Mouse (Mus musculus) hindlimb bud, embryonic 11.5 days (tissue): Measurements from ENCODE around the gene Cldn34a.
"Not testable (repeated sequence)": the region's sequence is repeated elsewhere in the genome, so short reads cannot be mapped to it uniquely, and the experiment has no call there.

Experiments used
- DNase-seq: peaks from one replicate; pipeline ENCODE4 v3.0.0-alpha.2; 2012; ENCODE audit warnings: low read depth, low spot score; ENCODE audit errors: extremely low spot score

Cldn34a gene

DNA sequence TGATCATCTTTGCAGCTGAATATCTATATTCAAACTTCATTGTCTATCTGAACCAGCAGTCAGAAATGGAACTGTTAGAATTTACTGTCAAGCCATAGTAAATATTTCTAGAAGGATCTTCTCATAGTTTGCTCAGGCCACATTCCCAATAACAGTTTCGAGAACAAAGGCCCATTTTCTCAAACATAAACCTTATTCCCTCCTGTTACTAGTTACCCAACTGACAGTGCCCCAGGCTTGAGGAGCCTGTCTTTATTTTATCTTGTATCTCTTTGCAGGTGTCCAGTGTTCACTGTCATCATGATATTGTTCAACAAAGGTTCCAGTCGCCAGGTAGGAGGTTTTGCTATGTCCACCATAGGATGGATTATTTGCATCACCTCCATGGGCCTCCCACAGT, at the start of gene Cldn34a:
Cldn34a (plus strand) TSS at position 301 of the 400 bp plus-strand sequence.
- no peak for DNase-seq

- DNase-seq, result not testable (repeated sequence)
These were observed 44.5 kb upstream of the Cldn34a start for GRCm38 (mm10) chrX:152518611-152519010.

DNA sequence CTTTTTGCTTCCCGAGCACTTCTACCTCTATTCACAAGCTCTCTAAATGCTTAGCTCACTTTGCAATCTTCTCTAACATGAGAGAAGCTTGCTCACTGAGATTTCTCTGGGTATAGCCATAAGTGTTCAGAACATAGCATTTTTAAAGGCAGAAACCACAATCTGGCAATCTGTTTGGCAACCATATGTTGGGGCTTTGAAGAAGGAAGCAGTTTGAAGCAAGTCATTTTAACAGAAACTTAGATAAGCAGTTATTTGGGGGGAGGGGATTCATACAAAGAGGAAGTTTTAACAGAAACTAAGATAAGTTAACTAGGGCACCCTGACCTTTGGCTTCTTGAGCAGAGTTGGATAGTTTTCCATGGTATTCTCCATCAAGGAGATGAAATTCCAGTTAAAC, 17.4 kb upstream of the Cldn34a start:
- no peak for DNase-seq

DNA sequence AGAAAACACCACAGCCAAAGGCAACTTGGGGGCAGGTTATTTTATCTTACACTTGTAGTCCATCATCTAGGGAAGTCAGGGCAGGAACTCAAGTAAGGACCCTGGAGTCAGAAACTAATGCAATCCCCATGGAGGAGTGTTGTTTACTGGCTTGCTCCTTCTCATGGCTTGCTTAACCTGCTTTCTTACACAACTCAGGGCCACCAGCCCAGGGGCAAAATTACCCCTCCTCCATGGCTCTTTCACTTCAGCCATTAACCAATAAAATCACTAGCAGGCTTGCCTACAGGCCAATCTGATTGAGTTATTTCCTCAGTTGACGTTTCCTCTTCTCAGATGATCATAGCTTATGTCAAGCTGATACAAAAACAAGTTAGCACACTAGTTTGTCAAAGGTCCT, 15.0 kb upstream of the Cldn34a start:
- no peak for DNase-seq

GRCm38 (mm10) chrX:152557446-152557845, 5.7 kb upstream of the Cldn34a start:
- no peak for DNase-seq
